Mouse (Mus musculus) retina, adult 2 months (tissue): ENCODE results near the gene Grik3.

Source experiments
- DNase-seq: peaks from one replicate; pipeline ENCODE4 v3.0.0-alpha.2; 2012; ENCODE audit warnings: low read depth, low spot score

The Grik3 gene

GRCm38 (mm10) chr4:125490661-125491504 is at the start of gene Grik3:
TSS of gene Grik3 (plus strand) at chr4:125490700.
- DNase-seq = no peak

- no peak for DNase-seq
Observed at GRCm38 (mm10) chr4:125441821-125442220, 48.7 kb upstream of the Grik3 start.

- no peak for DNase-seq
Observed at GRCm38 (mm10) chr4:125444366-125444765, 46.1 kb upstream of the Grik3 start.

GRCm38 (mm10) chr4:125450602-125451321 is 39.7 kb upstream of the Grik3 start:
- no peak for DNase-seq

GRCm38 (mm10) chr4:125451821-125452220 is 38.7 kb upstream of the Grik3 start:
- DNase-seq = no peak

GRCm38 (mm10) chr4:125456506-125456905 is 34.0 kb upstream of the Grik3 start:
- no peak for DNase-seq

GRCm38 (mm10) chr4:125457152-125458093 is 33.1 kb upstream of the Grik3 start:
- no peak for DNase-seq

- no peak for DNase-seq
Observed at GRCm38 (mm10) chr4:125459791-125460190, 30.7 kb upstream of the Grik3 start.

- DNase-seq = no peak
Observed at GRCm38 (mm10) chr4:125469711-125470372, 20.7 kb upstream of the Grik3 start.

- no peak for DNase-seq
Observed at GRCm38 (mm10) chr4:125474903-125475302, 15.6 kb upstream of the Grik3 start.

- no peak for DNase-seq
Observed at GRCm38 (mm10) chr4:125478071-125478470, 12.4 kb upstream of the Grik3 start.

GRCm38 (mm10) chr4:125481256-125481655 is 9.2 kb upstream of the Grik3 start:
- no peak for DNase-seq

- no peak for DNase-seq
Observed at GRCm38 (mm10) chr4:125484131-125484530, 6.4 kb upstream of the Grik3 start.

GRCm38 (mm10) chr4:125485416-125486239 is 4.9 kb upstream of the Grik3 start:
- no peak for DNase-seq

- DNase-seq = no peak
Observed at GRCm38 (mm10) chr4:125486616-125487015, 3.9 kb upstream of the Grik3 start.

GRCm38 (mm10) chr4:125487031-125487430 is 3.5 kb upstream of the Grik3 start:
- no peak for DNase-seq

GRCm38 (mm10) chr4:125488796-125489637 is 1.5 kb upstream of the Grik3 start:
- DNase-seq = no peak

- no peak for DNase-seq
Observed at GRCm38 (mm10) chr4:125489901-125490590, 454 bp upstream of the Grik3 start.
